Mouse (Mus musculus) frontal cortex, postnatal 14 days (tissue): ENCODE results near the gene Ftsj1.
A peak's percentile ranks its signal among the peaks of the same experiment; 100 is the strongest.

ENCODE experiments used
- DNase-seq, 2 experiments: peaks; one replicate each; pipeline ENCODE4 v3.0.0; 2022; ENCODE audit warnings: low spot score in 2 of 2

Ftsj1 gene

GRCm38 (mm10) chrX:8219651-8220050, 32.6 kb downstream of the Ftsj1 start:
- DNase-seq = no peak

- DNase-seq = no peak
Observed at GRCm38 (mm10) chrX:8218114-8218513, 34.1 kb downstream of the Ftsj1 start.

GRCm38 (mm10) chrX:8217383-8217782, 34.8 kb downstream of the Ftsj1 start:
- DNase-seq = peak in 1 of 2 experiments; percentile 11

- DNase-seq = no peak
Observed at GRCm38 (mm10) chrX:8211490-8212207, 40.6 kb downstream of the Ftsj1 start.

GRCm38 (mm10) chrX:8209720-8210119, 42.5 kb downstream of the Ftsj1 start:
- DNase-seq = no peak

- no peak for DNase-seq
Observed at GRCm38 (mm10) chrX:8207224-8207623, 45.0 kb downstream of the Ftsj1 start.

- DNase-seq = no peak
Observed at GRCm38 (mm10) chrX:8206694-8207197, 45.5 kb downstream of the Ftsj1 start.

- DNase-seq = peak; percentile 67 to 72
Observed at GRCm38 (mm10) chrX:8206015-8206693, 46.1 kb downstream of the Ftsj1 start, which contains the start of gene Porcn. Gene Porcn (minus strand): TSS chrX:8206525.

GRCm38 (mm10) chrX:8205551-8205950, 46.7 kb downstream of the Ftsj1 start:
- DNase-seq = no peak

- DNase-seq = no peak
Observed at GRCm38 (mm10) chrX:8205088-8205487, 47.1 kb downstream of the Ftsj1 start.

- DNase-seq = no peak
Observed at GRCm38 (mm10) chrX:8204076-8204475, 48.1 kb downstream of the Ftsj1 start.

- DNase-seq = no peak
Observed at GRCm38 (mm10) chrX:8203105-8203504, 49.1 kb downstream of the Ftsj1 start.

- peak in 1 of 2 experiments; percentile 17 for DNase-seq
Observed at GRCm38 (mm10) chrX:8193419-8193723, 58.8 kb downstream of the Ftsj1 start, which contains the start of gene Ebp. Gene Ebp (minus strand): TSS chrX:8193512.

GRCm38 (mm10) chrX:8192640-8193418, 59.4 kb downstream of the Ftsj1 start:
- peak; percentile 63 to 73 for DNase-seq

- DNase-seq = no peak
Observed at GRCm38 (mm10) chrX:8192126-8192639, 60.0 kb downstream of the Ftsj1 start.
